Mouse (Mus musculus) gastrocnemius, adult 2 months (tissue): ENCODE data around the gene Cd276. TPM values are rescaled to one million over a fixed set of nuclear protein-coding genes. Genes with fewer than 3 reads are reported as not detected.
"Not testable (repeated sequence)": the region's sequence is repeated elsewhere in the genome, so short reads cannot be mapped to it uniquely, and the experiment has no call there.

Experiments used
- DNase-seq: peaks from one replicate; pipeline ENCODE4 v3.0.0; 2022
- H3K27ac ChIP-seq: fragments of 200-600 bp; 2 replicates; pipeline ENCODE4 v1.8.1; 2022; ENCODE audit warnings: mild to moderate bottlenecking
- H3K4me3 ChIP-seq: fragments of 200-600 bp; 2 replicates; pipeline ENCODE4 v1.8.1; 2022; ENCODE audit warnings: mild to moderate bottlenecking, moderate library complexity
- CTCF ChIP-seq: fragments of 200-600 bp; IDR thresholded peaks from 2 replicates; pipeline ENCODE4 v1.8.1; 2022; ENCODE audit warnings: antibody characterized with exemption, mild to moderate bottlenecking, moderate library complexity
- intact Hi-C: fragments of 180-260 bp; cut with DNase I; formaldehyde crosslinking; loops from one replicate; pipeline ENCODE4 v1.15.1; 2025
- total RNA-seq, 2 experiments: library from RNA; stranded (reverse); gene quantifications; 2 replicates each; pipeline ENCODE4 v1.2.3; 2021

The Cd276 gene
- total RNA-seq, 2 experiments from 2014 or later = 9.2 to 10.2 TPM

- no peak overlapping the region for H3K4me3 ChIP-seq
- TF ChIP-seq CTCF = peak; percentile 53
- no peak overlapping the region for H3K27ac ChIP-seq
- no peak for DNase-seq
- intact Hi-C loops = no loop called here
Measured at GRCm38 (mm10) chr9:58567682-58568081, 12.4 kb upstream of the Cd276 start.

DNA sequence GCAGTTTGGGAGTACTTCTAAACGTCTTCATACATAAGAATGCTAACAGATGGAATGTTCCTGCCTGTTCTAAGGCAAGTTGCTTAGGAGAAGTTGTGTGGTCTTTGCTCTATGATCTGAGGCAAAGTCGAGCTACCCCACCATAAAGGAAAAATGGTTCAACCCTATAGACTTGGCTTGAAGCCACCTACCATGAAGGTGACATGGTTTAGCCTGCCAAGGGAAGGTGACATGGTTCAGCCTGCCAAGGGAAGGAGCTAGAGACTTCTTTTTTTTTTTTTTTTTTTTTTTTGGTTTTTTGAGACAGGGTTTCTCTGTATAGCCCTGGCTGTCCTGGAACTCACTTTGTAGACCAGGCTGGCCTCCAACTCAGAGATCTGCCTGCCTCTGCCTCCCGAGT lies 10.7 kb upstream of the Cd276 start:
- not testable (repeated sequence) for H3K4me3 ChIP-seq, DNase-seq

GRCm38 (mm10) chr9:58560211-58560610 lies 5.0 kb upstream of the Cd276 start:
- no peak for TF ChIP-seq CTCF
- intact Hi-C loops = no loop called here
- Histone ChIP-seq H3K27ac (peak overlapping the region; percentile 12; the same call in 1 of the 2 replicates), H3K4me3 (no peak overlapping the region)
- no peak for DNase-seq

More for the DNA sequence above, 10.7 kb upstream of the Cd276 start:
- intact Hi-C loops, H3K27ac ChIP-seq: not testable (repeated sequence)

DNA sequence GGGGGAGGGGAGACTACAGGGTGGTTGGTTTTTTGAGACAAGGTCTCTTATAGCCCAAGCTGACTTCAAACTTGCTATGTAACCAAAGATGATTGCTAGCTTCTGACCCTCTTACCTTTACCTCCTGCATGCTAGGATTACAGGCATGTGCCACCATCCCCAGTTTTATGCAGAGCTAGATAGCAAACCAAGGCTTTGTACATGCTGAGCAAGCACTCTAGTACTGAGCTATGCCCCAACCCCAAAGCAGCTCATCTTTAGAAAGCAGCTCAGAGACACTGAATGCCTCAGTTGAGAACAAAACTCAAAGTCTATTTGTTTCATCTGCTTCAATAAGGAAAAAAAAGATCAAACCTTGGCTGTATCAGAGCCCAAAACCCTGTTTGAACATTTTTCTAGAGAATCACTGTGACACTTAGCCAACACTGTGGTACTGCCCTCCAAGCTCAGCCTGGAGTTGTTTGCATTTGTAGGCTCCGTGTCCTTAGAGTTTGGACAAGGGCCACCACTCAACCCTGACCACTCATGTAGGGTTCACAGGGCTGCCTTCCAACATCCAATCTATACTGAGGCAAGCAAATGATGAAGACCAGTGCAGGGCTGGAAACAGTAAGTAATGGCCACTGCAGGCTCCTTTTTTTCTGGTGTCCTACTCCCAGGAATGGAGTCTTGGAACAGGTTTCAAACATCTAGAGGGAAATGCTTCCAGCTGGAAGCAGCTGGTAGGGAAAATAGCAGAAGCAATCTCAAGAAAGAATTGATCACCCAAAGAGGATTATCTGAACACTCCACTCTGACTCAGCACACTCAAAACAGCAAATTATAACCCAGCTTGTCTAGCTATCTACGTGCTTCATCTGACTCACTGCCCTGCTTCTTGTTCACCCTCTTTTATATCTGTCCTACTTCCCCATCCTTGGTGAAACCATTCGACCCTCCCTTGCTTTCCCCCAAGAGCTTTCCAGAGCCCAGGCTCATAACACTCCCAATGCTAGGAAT lies 2.5 kb upstream of the Cd276 start:
- H3K27ac ChIP-seq = peak overlapping the region; percentile 28; the same call in 1 of the 2 replicates
- no peak for DNase-seq
- intact Hi-C loops = no loop called here
- no peak for TF ChIP-seq CTCF
- H3K4me3 ChIP-seq = no peak overlapping the region

DNA sequence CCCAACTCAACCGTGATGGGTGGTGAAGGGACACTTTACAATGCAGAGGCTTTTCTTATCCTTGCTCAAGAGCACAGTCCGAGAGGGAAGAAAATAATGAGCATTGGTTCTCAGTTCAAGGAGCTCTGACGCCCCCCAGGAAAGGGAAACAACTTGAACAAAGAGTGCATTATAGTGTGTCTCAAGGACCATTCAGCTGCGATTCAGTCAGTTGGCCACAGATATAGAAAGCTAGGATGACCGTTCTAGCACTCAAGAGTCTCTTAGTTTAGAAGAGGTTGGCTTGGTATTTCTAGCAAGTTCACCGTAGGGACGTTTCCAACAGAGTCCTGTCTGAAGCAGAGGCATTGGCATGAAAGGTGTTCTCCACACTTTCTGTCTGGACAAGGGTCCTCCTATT lies 1.4 kb upstream of the Cd276 start:
- no peak for DNase-seq
- no peak for TF ChIP-seq CTCF
- Histone ChIP-seq H3K4me3 (no peak overlapping the region), H3K27ac (peak overlapping the region; percentile 35; the same call in 1 of the 2 replicates)
- intact Hi-C loops = no loop called here

- H3K4me3 ChIP-seq = peak overlapping the region; percentile 90
- intact Hi-C loops = no loop called here
- H3K27ac ChIP-seq = peak overlapping the region; percentile 93
- TF ChIP-seq CTCF = no peak
- no peak for DNase-seq
Measured at GRCm38 (mm10) chr9:58555685-58556414, 613 bp upstream of the Cd276 start.

DNA sequence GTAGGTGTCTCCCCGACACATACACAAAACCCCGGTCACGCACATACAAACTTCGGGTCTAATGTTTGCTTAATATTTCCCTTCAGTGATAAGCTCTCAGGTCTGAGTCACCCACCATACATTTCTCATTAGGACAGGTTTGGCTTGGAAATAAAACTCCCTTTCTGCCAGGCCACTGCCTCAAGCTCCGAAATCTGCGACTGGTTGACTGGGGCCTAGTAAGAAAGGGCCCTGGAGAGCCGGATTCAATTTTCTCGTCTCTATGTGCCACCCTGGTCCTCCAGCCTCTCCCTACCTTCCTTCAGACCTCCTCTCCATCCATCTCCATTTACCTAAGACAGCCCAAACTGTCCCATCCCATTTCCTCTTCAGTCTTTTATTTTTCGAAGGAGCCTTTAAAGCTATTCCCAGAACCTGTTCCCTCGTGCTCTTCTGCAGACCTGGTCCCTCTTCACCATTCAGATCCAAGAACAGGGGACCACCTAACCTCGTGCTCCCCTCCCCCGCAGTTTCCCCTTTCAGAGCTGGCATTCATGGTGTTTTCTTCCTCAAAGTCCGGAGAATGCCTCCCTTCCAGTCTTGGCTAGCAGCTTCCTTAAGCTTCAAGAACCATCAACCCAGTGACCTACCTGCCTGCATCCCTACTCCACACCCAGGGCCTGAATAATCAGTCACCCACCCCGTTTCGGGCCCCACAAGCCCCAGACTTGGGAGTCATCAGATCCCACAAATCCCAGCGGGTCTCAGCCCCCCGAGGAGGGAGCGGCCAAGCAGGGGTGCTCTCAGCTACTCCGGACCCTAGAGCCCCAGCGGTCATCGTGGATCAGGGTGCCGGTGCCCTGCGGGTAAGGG lies 955 bp downstream of the Cd276 start:
- no peak for DNase-seq
- no peak for TF ChIP-seq CTCF
- Histone ChIP-seq H3K27ac (peak overlapping the region; percentile 93), H3K4me3 (peak overlapping the region; percentile 90)
- intact Hi-C loops = no loop called here

- TF ChIP-seq CTCF = no peak
- intact Hi-C loops = no loop called here
- no peak overlapping the region for H3K4me3 ChIP-seq
- H3K27ac ChIP-seq = no peak overlapping the region
- DNase-seq = no peak
Measured at GRCm38 (mm10) chr9:58552083-58552482, 3.2 kb downstream of the Cd276 start.

GRCm38 (mm10) chr9:58550928-58551327 lies 4.3 kb downstream of the Cd276 start:
- no peak for DNase-seq
- intact Hi-C loops = no loop called here
- no peak for TF ChIP-seq CTCF
- H3K27ac ChIP-seq = no peak overlapping the region
- H3K4me3 ChIP-seq = no peak overlapping the region

DNA sequence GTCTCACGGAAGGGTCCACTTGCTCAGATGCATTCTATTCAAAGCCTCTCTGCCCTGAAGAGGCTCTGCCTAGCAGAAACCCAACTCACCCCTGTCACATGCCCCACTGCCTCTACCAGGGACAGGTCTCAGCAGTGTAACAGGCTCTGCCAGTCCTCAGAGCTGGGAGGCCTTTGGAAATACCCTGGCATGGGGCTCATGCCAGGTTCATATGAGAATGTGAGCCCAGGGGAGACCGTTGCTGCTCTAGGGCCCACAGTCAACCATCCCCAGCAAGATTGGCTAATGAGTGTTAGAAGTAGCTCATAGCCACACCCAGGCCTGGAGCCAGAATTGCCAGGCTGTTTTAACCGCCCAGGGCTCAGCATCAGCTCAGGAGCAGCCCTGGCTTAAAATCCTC lies 5.5 kb downstream of the Cd276 start:
- peak overlapping the region; percentile 53 for H3K27ac ChIP-seq
- H3K4me3 ChIP-seq = no peak overlapping the region
- TF ChIP-seq CTCF = no peak
- DNase-seq = peak; percentile 74
- intact Hi-C loops = loop anchor here (10.0 kb wide), 1 partner anchor 325 kb away; no protein-coding TSS in a partner anchor

DNA sequence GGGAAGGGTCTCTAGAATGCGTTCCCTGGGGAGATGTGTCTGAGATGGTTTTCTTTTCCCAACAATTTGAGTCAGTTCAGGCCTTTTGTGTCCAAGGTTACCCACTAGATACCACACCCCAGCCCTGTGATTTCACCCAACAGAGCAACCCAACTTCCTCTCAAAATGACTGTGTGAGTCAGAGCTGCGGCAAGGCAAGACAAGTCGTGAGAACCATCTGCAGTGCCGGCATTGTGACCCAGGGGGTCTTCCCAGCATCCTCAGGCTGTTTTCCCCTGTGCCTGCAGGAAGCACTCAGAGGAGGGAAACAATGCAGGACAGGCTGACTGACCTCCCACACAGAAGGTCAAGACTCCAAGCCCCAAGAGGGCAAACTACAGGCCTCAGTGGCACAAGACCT lies 6.3 kb downstream of the Cd276 start:
- DNase-seq = no peak
- TF ChIP-seq CTCF = no peak
- intact Hi-C loops = loop anchor here (10.0 kb wide), 1 partner anchor 326 kb away; no protein-coding TSS in a partner anchor
- Histone ChIP-seq H3K4me3 (no peak overlapping the region), H3K27ac (peak overlapping the region; percentile 53)
